Mouse (Mus musculus) CH12.LX (cell line): ENCODE measurements around the gene Sys1. TPM values are rescaled to one million over a fixed set of nuclear protein-coding genes. Genes with fewer than 3 reads are reported as not detected.

ENCODE experiments used
- DNase-seq: peaks from one replicate; pipeline ENCODE4 v3.0.0-alpha.2; 2013; ENCODE audit errors: extremely low read depth
- H3K27ac ChIP-seq: 2 replicates; pipeline ENCODE4 v1.5.1; 2012; ENCODE audit warnings: low read depth, mild to moderate bottlenecking, control low read depth, moderate library complexity; ENCODE audit not compliant: insufficient read depth
- H3K27me3 ChIP-seq: replicated peaks from 2 replicates; pipeline ENCODE3; 2012; ENCODE audit warnings: inconsistent platforms
- H3K36me3 ChIP-seq, 2 experiments: replicated peaks in 1 of 2; 2 replicates each; pipeline versions ENCODE3 to v1.6.1; 2012; ENCODE audit warnings: inconsistent platforms in 1 of 2, low read length in 1 of 2, mild to moderate bottlenecking in 1 of 2, mixed read lengths in 1 of 2, moderate library complexity in 1 of 2; ENCODE audit not compliant: control insufficient read depth in 1 of 2, insufficient read depth in 1 of 2
- H3K4me1 ChIP-seq, 2 experiments: 2 replicates each; pipeline ENCODE4 v1.6.1; 2012; ENCODE audit warnings: inconsistent platforms in 1 of 2, moderate library complexity in 1 of 2; ENCODE audit not compliant: insufficient read depth in 2 of 2, control insufficient read depth in 1 of 2
- H3K4me2 ChIP-seq: 2 replicates; pipeline ENCODE4 v1.6.1; 2012; ENCODE audit warnings: low read depth, mild to moderate bottlenecking, control low read depth; ENCODE audit not compliant: poor library complexity, insufficient read depth, severe bottlenecking
- H3K4me3 ChIP-seq, 3 experiments: fragments of 150-350 bp in 1 of 3; sonication (generic) in 1 of 3; replicated peaks in 1 of 3; 2 replicates each; pipeline versions ENCODE3 to v1.5.1; 2011 to 2012; ENCODE audit warnings: low read depth in 2 of 3, low read length in 2 of 3, mild to moderate bottlenecking in 2 of 3, moderate library complexity in 2 of 3, control low read depth in 1 of 3, improper control_type of control experiment in 1 of 3, inconsistent platforms in 1 of 3, mixed read lengths in 1 of 3; ENCODE audit not compliant: poor library complexity in 1 of 3
- H3K79me2 ChIP-seq: replicated peaks from 2 replicates; pipeline ENCODE4 v1.6.1; 2012; ENCODE audit warnings: mild to moderate bottlenecking, moderate library complexity; ENCODE audit not compliant: control insufficient read depth, poor library complexity, insufficient read depth, severe bottlenecking; ENCODE audit errors: extremely low read depth
- H3K9ac ChIP-seq: 2 replicates; pipeline ENCODE4 v1.6.1; 2012; ENCODE audit warnings: low read depth, mild to moderate bottlenecking, control low read depth, moderate library complexity; ENCODE audit not compliant: insufficient read depth
- H3K9me3 ChIP-seq: replicated peaks from 2 replicates; pipeline ENCODE3; 2012; ENCODE audit warnings: low read length, inconsistent platforms, mixed read lengths
- BHLHE40 ChIP-seq: IDR thresholded peaks from 2 replicates; pipeline ENCODE4 v1.6.1; 2011; ENCODE audit warnings: mild to moderate bottlenecking, low read depth, low read length, improper control_type of control experiment
- CHD1 ChIP-seq: IDR thresholded peaks from 2 replicates; pipeline ENCODE4 v1.6.1; 2012; ENCODE audit warnings: low read depth, low read length, improper control_type of control experiment, inconsistent platforms
- CTCF ChIP-seq, 2 experiments: IDR thresholded peaks in 1 of 2; conservative IDR thresholded peaks in 1 of 2; 2 replicates each; pipeline ENCODE4 v1.5.1; 2011 to 2012; ENCODE audit warnings: low read depth in 2 of 2, low read length in 2 of 2, improper control_type of control experiment in 1 of 2, inconsistent platforms in 1 of 2, mild to moderate bottlenecking in 1 of 2, moderate library complexity in 1 of 2
- ETS1 ChIP-seq: conservative IDR thresholded peaks from 2 replicates; pipeline ENCODE4 v1.6.1; 2012; ENCODE audit warnings: low read depth, mild to moderate bottlenecking, inconsistent platforms, low read length, improper control_type of control experiment, moderate library complexity
- IRF4 ChIP-seq: IDR thresholded peaks from 2 replicates; pipeline ENCODE4 v1.6.1; 2014; ENCODE audit warnings: low read depth, mild to moderate bottlenecking, inconsistent platforms, low read length, improper control_type of control experiment
- KAT2A ChIP-seq: IDR thresholded peaks from 2 replicates; pipeline ENCODE4 v1.6.1; 2012; ENCODE audit warnings: low read length, improper control_type of control experiment, inconsistent platforms; ENCODE audit not compliant: insufficient replicate concordance
- MEF2A ChIP-seq: IDR thresholded peaks from 2 replicates; pipeline ENCODE4 v1.6.1; 2014; ENCODE audit warnings: low read depth, mild to moderate bottlenecking, inconsistent platforms, low read length, improper control_type of control experiment, borderline replicate concordance
- NELFE ChIP-seq: IDR thresholded peaks from 2 replicates; pipeline ENCODE4 v1.6.1; 2011; ENCODE audit warnings: low read depth, low read length, improper control_type of control experiment
- RAD21 ChIP-seq: IDR thresholded peaks from 2 replicates; pipeline ENCODE4 v1.6.1; 2011; ENCODE audit warnings: low read depth, mild to moderate bottlenecking, low read length, improper control_type of control experiment, moderate library complexity
- RCOR1 ChIP-seq: conservative IDR thresholded peaks from 2 replicates; pipeline ENCODE4 v1.6.1; 2012; ENCODE audit warnings: low read depth, mild to moderate bottlenecking, inconsistent platforms, low read length, improper control_type of control experiment
- SMC3 ChIP-seq: IDR thresholded peaks from 2 replicates; pipeline ENCODE4 v1.6.1; 2011; ENCODE audit warnings: low read depth, low read length, improper control_type of control experiment
- TBP ChIP-seq: conservative IDR thresholded peaks from 2 replicates; pipeline ENCODE4 v1.6.1; 2011; ENCODE audit warnings: low read depth, low read length, improper control_type of control experiment
- USF2 ChIP-seq: conservative IDR thresholded peaks from 2 replicates; pipeline ENCODE4 v1.6.1; 2011; ENCODE audit warnings: low read depth, low read length, improper control_type of control experiment
- ZC3H11A ChIP-seq: IDR thresholded peaks from 2 replicates; pipeline ENCODE4 v1.6.1; 2012; ENCODE audit warnings: low read depth, mild to moderate bottlenecking, inconsistent platforms, low read length, improper control_type of control experiment
- ZNF384 ChIP-seq: IDR thresholded peaks from 2 replicates; pipeline ENCODE4 v1.6.1; 2012; ENCODE audit warnings: low read depth, low read length, improper control_type of control experiment, inconsistent platforms
- dilution Hi-C: fragments of 300-500 bp; cut with MboI; formaldehyde crosslinking; loops from 2 replicates; pipeline ENCODE4 v1.14.3; 2020; ENCODE audit warnings: low sequenced_read_pairs; ENCODE audit not compliant: extremely low pct_unique_long_range_greater_than_20kb, extremely low pct_ligation_motif_present
- in situ Hi-C: fragments of 300-500 bp; cut with MboI; formaldehyde crosslinking; loops from 3 replicates; pipeline ENCODE4 v1.14.3; 2019; ENCODE audit warnings: low sequenced_read_pairs, low pct_ligation_motif_present, low pct_unique_long_range_greater_than_20kb, mixed read lengths
- polyA plus RNA-seq: library from polyadenylated mRNA; unstranded; fragments of >175 nt; gene quantifications from 2 replicates; pipeline ENCODE4 v1.2.1, GENCODE M21; 2012; ENCODE audit warnings: low read depth; ENCODE audit not compliant: insufficient read length
- total RNA-seq, 2 experiments: library from RNA; depleted of rRNA; stranded (reverse); fragments of 300-350 nt in 1 of 2; fragments of >200 nt in 1 of 2; gene quantifications; 2 replicates each; pipeline ENCODE4 v1.2.3; 2012 to 2014

Sys1 gene
- total and polyA plus RNA-seq, 3 experiments = 46.6 to 59.7 (median 57.4) TPM

GRCm38 (mm10) chr2:164512121-164512909, 55.6 kb downstream of the Sys1 start:
- no peaks in the 10 kb centered on the region for H3K4me1 ChIP-seq
- H3K79me2 ChIP-seq = no peaks in the 10 kb centered on the region
- H3K36me3 ChIP-seq = peaks cover 11 to 37% of the 10 kb centered on the region in 2 experiments
- H3K4me2 ChIP-seq = no peak overlapping the region
- H3K9ac ChIP-seq = no peak overlapping the region
- TF ChIP-seq ZC3H11A = no peak
- dilution Hi-C loops (no loop called here), in situ Hi-C loops (no loop called here)
- peaks cover 7% of the 10 kb centered on the region for H3K9me3 ChIP-seq
- no peak overlapping the region for H3K27ac ChIP-seq
- no peaks in the 10 kb centered on the region for H3K27me3 ChIP-seq
- H3K4me3 ChIP-seq = no peak overlapping the region
- no peak for DNase-seq

DNA sequence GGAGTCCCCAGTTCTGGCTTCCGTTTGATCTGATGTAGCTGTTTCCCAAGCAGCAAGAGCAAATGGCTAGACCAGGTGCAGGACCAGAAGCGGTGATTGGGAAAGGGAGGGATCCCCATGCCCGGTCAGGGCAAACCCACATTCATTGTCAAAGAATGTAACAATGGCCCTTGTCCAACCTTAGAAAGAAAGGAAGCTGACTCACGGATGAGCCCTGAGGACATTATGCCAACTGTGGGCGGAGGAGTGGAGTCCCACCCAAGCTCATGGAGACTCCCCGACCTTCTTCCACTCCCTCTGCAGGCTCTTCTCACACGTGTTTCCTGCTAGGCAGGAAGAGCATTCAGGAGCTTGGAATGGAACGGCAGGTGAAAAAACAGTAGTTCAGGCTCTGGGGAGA, 56.6 kb downstream of the Sys1 start:
- in situ Hi-C loops (no loop called here), dilution Hi-C loops (no loop called here)
- no peak for DNase-seq
- H3K4me3 ChIP-seq = no peak overlapping the region
- no peak overlapping the region for H3K4me2 ChIP-seq
- no peaks in the 10 kb centered on the region for H3K79me2 ChIP-seq
- peaks cover 4 to 30% of the 10 kb centered on the region in 2 experiments for H3K36me3 ChIP-seq
- H3K27me3 ChIP-seq = peaks cover 2% of the 10 kb centered on the region
- peaks cover 7% of the 10 kb centered on the region for H3K9me3 ChIP-seq
- H3K27ac ChIP-seq = no peak overlapping the region
- H3K9ac ChIP-seq = no peak overlapping the region
- TF ChIP-seq KAT2A (no peak), TBP (no peak), CHD1 (no peak)
- H3K4me1 ChIP-seq = no peaks in the 10 kb centered on the region

DNA sequence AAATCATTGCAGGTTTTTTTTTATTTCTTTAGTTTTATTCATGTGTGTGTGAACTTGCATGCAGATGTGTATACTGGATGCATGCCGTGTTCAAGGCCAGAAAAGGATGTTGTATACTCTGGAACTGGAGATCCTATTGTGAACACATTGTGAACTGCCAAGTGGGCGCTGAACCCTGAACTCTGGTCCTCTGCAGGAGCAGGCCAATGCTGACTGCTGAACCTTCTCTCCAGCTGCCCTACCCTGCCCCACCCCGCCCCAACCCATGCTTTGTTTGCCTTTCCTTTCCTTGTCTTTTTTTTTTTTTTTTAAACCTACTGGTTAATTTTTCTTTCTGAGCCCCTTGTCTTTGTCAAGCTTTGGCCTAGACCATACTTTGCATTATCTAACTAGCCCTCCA, 58.2 kb downstream of the Sys1 start:
- Histone ChIP-seq H3K9ac (no peak overlapping the region), H3K4me1 (peaks cover 0 to 4% of the 10 kb centered on the region in 2 experiments; a peak in 1 of 4 replicates), H3K79me2 (no peaks in the 10 kb centered on the region), H3K27ac (no peak overlapping the region), H3K27me3 (peaks cover 9% of the 10 kb centered on the region), H3K4me2 (no peak overlapping the region), H3K9me3 (peaks cover 7% of the 10 kb centered on the region), H3K36me3 (peaks cover 0 to 17% of the 10 kb centered on the region in 2 experiments), H3K4me3 (no peak overlapping the region)
- DNase-seq = no peak
- TF ChIP-seq IRF4 = no peak
- no peak for TF ChIP-seq SMC3
- no peak for TF ChIP-seq ETS1
- TF ChIP-seq BHLHE40 = no peak
- no peak for TF ChIP-seq USF2
- TF ChIP-seq MEF2A = no peak
- TF ChIP-seq ZNF384 = no peak
- no peak for TF ChIP-seq CTCF (conservative IDR thresholded peaks at IDR 0.05 in 1 of 2, IDR thresholded peaks at IDR 0.05 in 1 of 2; ENCODE audit: low read depth in 2 of 2, low read length in 2 of 2)
- no peak for TF ChIP-seq RAD21
- TF ChIP-seq NELFE = no peak
- TF ChIP-seq RCOR1 = no peak
- dilution Hi-C loops = no loop called here
- in situ Hi-C loops = loop anchor here (5.0 kb wide), 1 partner anchor 108 kb away; the partner anchor contains the start of gene Matn4
